Mouse (Mus musculus): Measurements from ENCODE around the gene Vmn2r16. TPM values are rescaled to one million over a fixed set of nuclear protein-coding genes. Genes with fewer than 3 reads are reported as not detected.

The Vmn2r16 gene
- not detected in 2 replicates for total RNA-seq (2014; fragmentation: Nextera tagmentation)
- total RNA-seq (2017): 0.05 and 0.06 TPM in 2 replicates
- not detected in 2 replicates for polyA plus RNA-seq (2012)

GRCm38 (mm10) chr5:109329862-109330261 is at the start of gene Vmn2r16:
Gene Vmn2r16 (plus strand): TSS chr5:109330162.
- ATAC-seq (ENCODE audit: extremely low read depth, insufficient number of reproducible peaks, low FRiP score, poor library complexity, severe bottlenecking) (no peak), DNase-seq (ENCODE audit: low spot score) (no peak)
- Histone ChIP-seq H3K4me3 (ENCODE audit: low read depth, low read length) (no peak within 1 kb of the TSS), H3K9me3 (replicated peaks) (peaks cover 9% of the 10 kb centered on the region; the same call in 1 of the 2 replicates), H3K36me3 (replicated peaks) (no peaks in the 10 kb centered on the region), H3K27me3 (ENCODE audit: insufficient read depth, low read length) (no peaks in the 10 kb centered on the region), H3K4me1 (ENCODE audit: insufficient read depth, low read depth, low read length) (no peaks in the 10 kb centered on the region)
- TF ChIP-seq GATA1 (IDR thresholded peaks at IDR 0.05; ENCODE audit: borderline replicate concordance, low read length): no peak

- Histone ChIP-seq H3K9me3 (replicated peaks) (no peaks in the 10 kb centered on the region), H3K27me3 (ENCODE audit: insufficient read depth, low read length) (no peaks in the 10 kb centered on the region), H3K4me3 (ENCODE audit: low read depth, low read length) (no peak overlapping the region), H3K36me3 (replicated peaks) (no peaks in the 10 kb centered on the region), H3K4me1 (ENCODE audit: insufficient read depth, low read depth, low read length) (no peaks in the 10 kb centered on the region)
- ATAC-seq (ENCODE audit: extremely low read depth, insufficient number of reproducible peaks, low FRiP score, poor library complexity, severe bottlenecking) (no peak), DNase-seq (ENCODE audit: low spot score) (no peak)
- TF ChIP-seq CTCF (IDR thresholded peaks at IDR 0.05; ENCODE audit: low read depth, low read length): no peak
- TF ChIP-seq TAL1 (conservative IDR thresholded peaks at IDR 0.05; ENCODE audit: low read depth, low read length): no peak
Measured at GRCm38 (mm10) chr5:109294655-109295054, 35.3 kb upstream of the Vmn2r16 start.

GRCm38 (mm10) chr5:109297544-109297943 is 32.4 kb upstream of the Vmn2r16 start, which contains the start of gene Vmn2r15:
Gene Vmn2r15 (minus strand): TSS chr5:109297644.
- Histone ChIP-seq H3K36me3 (replicated peaks) (no peaks in the 10 kb centered on the region), H3K4me1 (ENCODE audit: insufficient read depth, low read depth, low read length) (no peaks in the 10 kb centered on the region), H3K27me3 (ENCODE audit: insufficient read depth, low read length) (no peaks in the 10 kb centered on the region), H3K9me3 (replicated peaks) (no peaks in the 10 kb centered on the region), H3K4me3 (ENCODE audit: low read depth, low read length) (no peak within 1 kb of the TSS)
- TF ChIP-seq POLR2AphosphoS5 (IDR thresholded peaks at IDR 0.05; ENCODE audit: insufficient replicate concordance, low read depth, low read length) (no peak), CTCF (IDR thresholded peaks at IDR 0.05; ENCODE audit: low read depth, low read length) (no peak), GATA2 (IDR thresholded peaks at IDR 0.05; ENCODE audit: borderline replicate concordance, low read depth, low read length) (no peak), TAL1 (conservative IDR thresholded peaks at IDR 0.05; ENCODE audit: low read depth, low read length) (no peak), GATA1 (IDR thresholded peaks at IDR 0.05; ENCODE audit: borderline replicate concordance, low read length) (no peak)
- DNase-seq (ENCODE audit: low spot score) (no peak), ATAC-seq (ENCODE audit: extremely low read depth, insufficient number of reproducible peaks, low FRiP score, poor library complexity, severe bottlenecking) (no peak)

- Histone ChIP-seq H3K36me3 (replicated peaks) (no peaks in the 10 kb centered on the region), H3K27me3 (ENCODE audit: insufficient read depth, low read length) (no peaks in the 10 kb centered on the region), H3K4me1 (ENCODE audit: insufficient read depth, low read depth, low read length) (no peaks in the 10 kb centered on the region), H3K9me3 (replicated peaks) (peaks cover 4% of the 10 kb centered on the region; the same call in 1 of the 2 replicates), H3K4me3 (ENCODE audit: low read depth, low read length) (no peak within 1 kb of the TSS)
- no peak for ATAC-seq (ENCODE audit: extremely low read depth, insufficient number of reproducible peaks, low FRiP score, poor library complexity, severe bottlenecking)
- TF ChIP-seq CTCF (IDR thresholded peaks at IDR 0.05; ENCODE audit: low read depth, low read length) (no peak), GATA2 (IDR thresholded peaks at IDR 0.05; ENCODE audit: borderline replicate concordance, low read depth, low read length) (no peak), TAL1 (conservative IDR thresholded peaks at IDR 0.05; ENCODE audit: low read depth, low read length) (no peak), POLR2AphosphoS5 (IDR thresholded peaks at IDR 0.05; ENCODE audit: insufficient replicate concordance, low read depth, low read length) (no peak), GATA1 (IDR thresholded peaks at IDR 0.05; ENCODE audit: borderline replicate concordance, low read length) (no peak)
- no peak for DNase-seq (ENCODE audit: low spot score)
Measured at GRCm38 (mm10) chr5:109419388-109419787, 89.4 kb downstream of the Vmn2r16 start, which contains the start of gene Vmn2r17. Gene Vmn2r17 (plus strand): TSS chr5:109419688.

Other genes starting within 250 kb of the Vmn2r16 start
- not detected in 2 replicates for gene Vmn2r12, start 232.2 kb upstream of the Vmn2r16 start, total RNA-seq (2014; fragmentation: Nextera tagmentation)
- 0.06 and 0.16 TPM in 2 replicates for gene Vmn2r12, start 232.2 kb upstream of the Vmn2r16 start, total RNA-seq (2017)
- not detected in 2 replicates for gene Vmn2r12, start 232.2 kb upstream of the Vmn2r16 start, polyA plus RNA-seq (2012)
- not detected in 2 replicates for gene Vmn2r13, start 138.0 kb upstream of the Vmn2r16 start, total RNA-seq (2014; fragmentation: Nextera tagmentation)
- gene Vmn2r13, start 138.0 kb upstream of the Vmn2r16 start, total RNA-seq (2017): 0.05 and 0.06 TPM in 2 replicates
- not detected in 2 replicates for gene Vmn2r13, start 138.0 kb upstream of the Vmn2r16 start, polyA plus RNA-seq (2012)
- not detected in 2 replicates for gene Vmn2r14, start 105.5 kb upstream of the Vmn2r16 start, total RNA-seq (2014; fragmentation: Nextera tagmentation)
- 0.06 and 0.11 TPM in 2 replicates for gene Vmn2r14, start 105.5 kb upstream of the Vmn2r16 start, total RNA-seq (2017)
- not detected in 2 replicates for gene Vmn2r14, start 105.5 kb upstream of the Vmn2r16 start, polyA plus RNA-seq (2012)
- gene Vmn2r15, start 32.5 kb upstream of the Vmn2r16 start, total RNA-seq (2014; fragmentation: Nextera tagmentation): not detected in 2 replicates
- gene Vmn2r15, start 32.5 kb upstream of the Vmn2r16 start, total RNA-seq (2017): 0.11 TPM in 1 of 2 replicates, not detected in the other
- gene Vmn2r15, start 32.5 kb upstream of the Vmn2r16 start, polyA plus RNA-seq (2012): not detected in 2 replicates
- not detected in 2 replicates for gene Vmn2r17, start 89.5 kb downstream of the Vmn2r16 start, total RNA-seq (2014; fragmentation: Nextera tagmentation)
- gene Vmn2r17, start 89.5 kb downstream of the Vmn2r16 start, total RNA-seq (2017): 0.12 and 0.27 TPM in 2 replicates
- gene Vmn2r17, start 89.5 kb downstream of the Vmn2r16 start, polyA plus RNA-seq (2012): not detected in 2 replicates
- gene Crlf2, start 228.8 kb downstream of the Vmn2r16 start, total RNA-seq (2014; fragmentation: Nextera tagmentation): 3.2 and 4.2 TPM in 2 replicates
- 4.0 and 6.2 TPM in 2 replicates for gene Crlf2, start 228.8 kb downstream of the Vmn2r16 start, total RNA-seq (2017)
- gene Crlf2, start 228.8 kb downstream of the Vmn2r16 start, polyA plus RNA-seq (2012): 37.4 and 52.7 TPM in 2 replicates

All from G1E (cell line).